Mouse (Mus musculus) Muller cell, postnatal 12 days (primary cell): ENCODE results near the gene 1700123O20Rik.
A peak's percentile ranks its signal among the peaks of the same experiment; 100 is the strongest.

Source experiments
- DNase-seq: peaks from one replicate; pipeline ENCODE4 v3.0.0-alpha.2; 2015; ENCODE audit errors: inconsistent ontology term

Gene 1700123O20Rik

DNA sequence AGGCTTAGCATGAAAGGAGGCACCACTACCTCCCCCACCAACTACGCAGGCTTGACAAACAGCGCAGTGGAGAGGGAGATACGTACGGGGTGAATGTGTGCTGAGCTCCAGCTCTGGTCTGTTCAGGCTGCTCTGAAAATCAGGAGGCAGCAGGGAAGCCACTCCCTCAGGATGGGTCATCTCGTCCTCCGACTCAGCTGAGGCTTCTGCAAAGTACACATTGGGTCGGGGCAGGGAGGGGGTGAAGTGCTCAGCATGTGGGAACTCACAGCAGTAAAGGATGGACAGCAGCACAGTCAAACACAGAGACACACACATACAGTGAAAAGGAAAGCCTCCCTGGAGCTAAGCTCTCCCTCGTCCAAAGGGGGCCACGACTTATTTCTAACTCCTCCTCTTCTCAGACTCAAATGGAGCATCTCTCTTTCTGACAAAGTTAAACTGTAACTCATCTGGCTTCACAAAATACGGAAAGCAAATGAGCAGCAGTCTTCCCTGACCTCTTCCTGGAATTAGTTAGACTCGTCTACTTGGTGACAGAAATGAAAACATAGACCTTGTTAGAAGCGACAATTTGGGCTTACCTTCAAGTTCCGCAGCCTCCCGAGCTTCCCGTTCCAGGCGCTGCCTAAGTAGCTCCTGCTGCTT, 7.2 kb upstream of the 1700123O20Rik start:
- no peak for DNase-seq

DNA sequence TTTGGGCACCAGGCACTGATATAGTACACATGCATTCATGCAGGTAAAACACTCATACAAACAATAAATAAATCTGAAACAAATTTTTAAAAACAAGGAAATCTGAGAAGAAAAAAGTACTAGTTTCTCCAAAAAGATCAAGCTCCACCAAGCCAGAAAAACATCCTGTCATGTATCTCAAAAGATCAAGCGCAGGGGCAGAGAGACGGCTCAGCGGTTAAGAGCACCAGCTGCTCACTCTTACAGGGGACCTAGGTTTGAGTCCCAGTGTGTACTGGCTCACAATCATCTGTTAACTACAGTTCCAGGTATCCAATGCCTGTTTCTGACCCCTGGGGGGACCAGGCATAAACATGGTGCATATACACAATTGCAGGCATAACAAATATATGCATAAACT, 3.6 kb upstream of the 1700123O20Rik start:
- DNase-seq, result no peak

DNA sequence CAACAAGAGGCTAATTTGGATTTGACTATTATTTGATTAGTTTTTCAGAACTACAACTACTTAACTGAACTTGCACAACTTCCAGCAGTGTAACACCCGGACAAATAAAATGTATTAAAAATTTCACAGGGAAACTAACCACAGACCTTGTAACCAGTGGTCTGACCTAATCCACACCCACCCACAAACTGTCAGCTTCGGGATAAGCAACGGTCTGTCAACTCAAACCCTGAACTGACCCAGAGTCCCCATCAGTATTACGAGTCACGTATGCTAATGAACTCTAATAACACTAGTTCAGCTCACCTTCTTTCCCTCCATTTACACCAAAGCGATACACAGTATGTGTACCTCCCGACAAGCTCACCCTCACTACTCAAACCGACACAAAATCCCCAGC, 545 bp upstream of the 1700123O20Rik start:
- DNase-seq, result peak; percentile 6

DNA sequence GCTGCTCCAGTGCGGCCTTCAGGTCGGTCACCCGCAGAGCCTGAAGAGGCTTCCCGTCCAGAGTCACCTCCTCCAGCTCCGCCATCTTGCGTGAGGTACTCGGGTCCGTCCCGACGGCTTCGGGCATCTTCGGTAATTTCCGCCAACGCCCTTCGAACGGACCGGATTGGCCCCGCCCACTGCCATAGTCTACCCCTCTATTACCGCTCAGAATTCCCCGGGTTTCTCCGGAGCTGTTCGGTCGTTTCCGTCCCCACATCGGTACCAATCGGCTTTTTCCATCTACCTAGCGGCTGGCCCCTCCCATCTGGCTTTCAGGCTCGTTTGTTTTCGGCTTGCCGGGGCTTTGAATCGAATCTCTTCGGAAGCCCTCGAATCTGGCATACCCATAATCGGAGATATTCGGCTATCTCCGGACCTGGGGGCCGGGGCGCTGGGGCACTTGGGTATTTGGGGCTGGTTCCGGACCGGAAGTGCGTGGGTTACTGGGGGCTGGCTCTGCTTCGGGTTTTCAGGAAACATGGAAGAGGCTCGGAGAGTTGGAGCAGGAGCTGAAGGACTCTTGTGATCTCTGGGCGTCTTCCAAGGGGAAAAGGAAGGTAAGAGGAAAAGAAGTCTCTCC, 617 bp downstream of the 1700123O20Rik start, which contains the start of gene Acin1:
TSS of gene Acin1 (minus strand) at position 410 of the 622 bp plus-strand sequence.
- peak; percentile 100 for DNase-seq

DNA sequence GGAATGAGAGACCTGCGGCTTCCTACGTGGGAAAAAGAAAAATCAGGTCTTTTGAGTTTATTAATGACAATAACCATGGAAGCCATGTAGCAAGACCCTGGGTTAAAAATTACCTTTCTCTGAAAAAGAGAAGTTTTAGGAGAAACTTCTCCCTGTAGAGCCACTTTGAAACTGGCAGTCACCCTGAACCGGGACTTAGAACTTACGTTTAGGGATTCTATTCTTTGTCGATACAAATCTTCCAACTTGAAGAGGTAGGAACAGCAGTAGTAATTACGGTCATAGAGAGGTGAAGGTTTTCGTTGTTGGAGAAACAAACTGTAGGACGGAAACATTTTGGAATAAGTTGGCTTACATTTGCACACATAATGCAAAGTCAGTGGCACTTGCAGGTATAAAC, 1.2 kb downstream of the 1700123O20Rik start:
- DNase-seq, result no peak

DNA sequence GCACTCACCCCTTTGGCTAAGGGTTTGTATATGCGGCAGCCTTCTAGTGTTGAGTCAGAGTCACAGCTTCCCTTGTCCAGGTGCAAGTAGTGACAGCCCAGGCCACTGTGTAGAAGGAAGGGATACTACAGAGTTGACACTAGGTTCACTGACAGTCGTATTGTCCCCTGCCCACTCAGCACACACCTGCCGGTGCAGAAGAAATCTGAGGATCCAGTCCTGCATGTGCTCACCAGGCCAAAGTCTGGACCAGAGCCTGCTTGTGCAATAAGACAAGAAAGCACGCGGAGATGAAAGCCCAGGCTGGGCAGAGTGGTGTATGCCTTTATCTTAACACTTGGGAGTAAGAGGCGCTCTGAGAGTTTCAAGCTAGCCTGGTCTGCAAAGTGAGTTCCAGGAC, 9.0 kb downstream of the 1700123O20Rik start:
- no peak for DNase-seq

DNA sequence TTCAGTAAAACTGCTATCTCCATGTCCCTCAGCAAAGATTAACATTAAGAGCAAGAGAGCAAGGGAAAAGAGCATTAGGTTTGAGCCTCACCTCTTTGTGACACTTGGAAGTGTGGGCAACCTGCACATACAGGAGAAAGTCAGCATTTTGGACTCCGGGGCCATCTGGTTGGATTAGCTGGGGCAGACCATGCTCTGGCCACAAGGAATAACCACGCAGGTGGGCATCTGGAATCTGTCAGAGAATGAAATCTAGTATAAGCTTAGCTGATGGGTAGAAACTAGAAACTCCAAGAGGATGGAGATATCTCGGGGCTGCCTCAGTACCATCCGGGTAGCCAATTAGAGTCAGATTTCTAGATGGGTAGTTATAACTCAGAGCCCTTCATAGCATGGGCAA, 10.7 kb downstream of the 1700123O20Rik start:
- DNase-seq, result no peak

DNA sequence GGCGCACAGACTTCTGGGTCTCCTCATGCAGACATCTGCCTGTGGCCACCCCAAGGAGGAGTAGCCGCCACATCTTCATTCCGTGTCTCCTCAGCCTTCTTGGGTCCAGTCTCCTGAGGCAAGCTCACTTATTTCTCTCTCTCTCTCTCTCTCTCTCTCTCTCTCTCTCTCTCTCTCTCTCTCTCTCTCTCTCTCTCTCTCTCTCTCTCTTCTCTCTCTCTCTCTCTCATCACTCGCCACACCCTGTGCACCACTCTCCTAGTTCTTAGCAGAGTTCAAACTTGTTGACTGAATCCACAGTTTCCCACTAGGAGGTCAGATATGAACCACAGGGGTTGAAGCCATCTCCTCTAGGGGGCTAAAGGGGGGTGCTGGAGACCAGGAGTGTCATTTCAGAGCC, 12.7 kb downstream of the 1700123O20Rik start, which contains the start of gene Gm29776:
TSS of gene Gm29776 (minus strand) at position 101 of the 400 bp plus-strand sequence.
- no peak for DNase-seq

DNA sequence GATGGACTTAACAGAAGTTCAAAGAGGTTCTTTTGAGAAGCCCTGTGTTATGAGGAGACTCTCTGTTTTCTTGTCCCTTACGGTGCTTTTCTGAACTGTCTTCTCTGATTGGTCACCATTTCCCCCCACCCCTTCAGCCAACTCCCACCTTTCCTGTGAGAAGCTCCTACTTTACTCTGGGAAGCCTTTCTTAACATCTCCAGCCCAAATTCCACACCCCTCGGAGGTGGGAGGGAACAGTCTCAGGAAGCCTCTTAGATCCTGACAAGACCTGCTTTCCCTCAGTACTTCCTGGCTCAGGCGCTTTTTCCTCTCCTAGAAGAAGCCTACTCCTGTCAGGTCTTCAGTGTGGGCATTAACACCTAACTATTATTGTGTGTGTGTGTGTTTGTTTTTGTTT, 13.6 kb downstream of the 1700123O20Rik start:
- no peak for DNase-seq

DNA sequence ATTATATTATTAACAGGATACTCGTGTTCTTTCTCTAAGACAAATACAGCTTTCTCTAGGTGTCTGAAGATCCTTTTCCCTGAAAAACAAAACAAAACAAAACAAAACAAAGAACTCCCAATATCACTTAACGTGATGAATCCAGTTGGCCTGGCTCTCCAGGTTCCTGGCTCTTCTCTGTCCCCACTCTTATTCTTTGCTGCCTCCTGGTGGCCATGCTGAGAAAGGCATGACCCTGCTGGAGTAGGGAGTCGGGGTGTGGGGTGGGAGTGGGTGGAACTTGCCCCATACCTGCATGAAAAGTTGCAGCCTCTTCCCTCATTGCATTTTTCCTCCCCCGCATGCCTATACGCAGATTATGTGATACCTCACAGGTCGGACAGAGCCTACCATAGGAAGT, 15.3 kb downstream of the 1700123O20Rik start:
- peak; percentile 66 for DNase-seq

DNA sequence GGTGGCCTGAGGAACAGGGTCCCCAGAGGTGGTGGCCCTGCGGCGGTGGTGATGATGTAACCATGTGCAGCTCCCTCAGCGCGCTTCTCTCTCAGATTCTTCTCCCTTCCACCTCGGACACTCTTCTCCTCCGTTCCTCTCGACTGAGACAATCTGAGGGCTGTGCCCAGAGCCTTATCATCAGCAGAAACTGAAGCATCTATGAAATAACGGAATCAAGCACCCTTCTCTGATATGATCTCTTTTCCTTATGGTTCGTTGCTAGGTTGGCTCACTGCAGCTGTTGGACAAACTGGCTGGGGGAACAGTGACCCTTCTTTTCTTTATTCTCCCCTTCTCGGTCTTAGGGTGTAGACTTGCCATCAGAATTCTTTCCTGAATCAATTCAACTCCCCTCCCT, 17.2 kb downstream of the 1700123O20Rik start:
- DNase-seq, result no peak

DNA sequence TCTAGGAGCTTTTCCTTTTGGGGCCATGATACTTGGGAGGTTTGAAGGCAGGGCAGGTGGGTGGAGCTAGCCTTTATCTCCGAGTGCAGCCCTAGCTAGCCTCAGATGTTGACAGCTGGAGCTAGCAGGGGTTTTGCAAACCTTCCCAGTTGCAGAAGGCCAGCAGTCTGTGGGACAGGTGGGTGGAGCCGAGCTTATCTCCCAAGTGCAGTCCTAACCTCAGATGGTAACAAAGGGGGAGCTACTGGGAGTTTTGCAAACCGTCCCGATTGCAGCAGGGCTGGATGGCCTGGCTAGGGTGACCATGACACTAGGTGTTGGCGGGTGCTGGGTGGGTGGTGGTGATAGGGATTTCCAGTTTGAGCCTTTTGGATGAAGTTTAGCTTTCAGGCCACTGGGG, 19.8 kb downstream of the 1700123O20Rik start:
- DNase-seq, result no peak

DNA sequence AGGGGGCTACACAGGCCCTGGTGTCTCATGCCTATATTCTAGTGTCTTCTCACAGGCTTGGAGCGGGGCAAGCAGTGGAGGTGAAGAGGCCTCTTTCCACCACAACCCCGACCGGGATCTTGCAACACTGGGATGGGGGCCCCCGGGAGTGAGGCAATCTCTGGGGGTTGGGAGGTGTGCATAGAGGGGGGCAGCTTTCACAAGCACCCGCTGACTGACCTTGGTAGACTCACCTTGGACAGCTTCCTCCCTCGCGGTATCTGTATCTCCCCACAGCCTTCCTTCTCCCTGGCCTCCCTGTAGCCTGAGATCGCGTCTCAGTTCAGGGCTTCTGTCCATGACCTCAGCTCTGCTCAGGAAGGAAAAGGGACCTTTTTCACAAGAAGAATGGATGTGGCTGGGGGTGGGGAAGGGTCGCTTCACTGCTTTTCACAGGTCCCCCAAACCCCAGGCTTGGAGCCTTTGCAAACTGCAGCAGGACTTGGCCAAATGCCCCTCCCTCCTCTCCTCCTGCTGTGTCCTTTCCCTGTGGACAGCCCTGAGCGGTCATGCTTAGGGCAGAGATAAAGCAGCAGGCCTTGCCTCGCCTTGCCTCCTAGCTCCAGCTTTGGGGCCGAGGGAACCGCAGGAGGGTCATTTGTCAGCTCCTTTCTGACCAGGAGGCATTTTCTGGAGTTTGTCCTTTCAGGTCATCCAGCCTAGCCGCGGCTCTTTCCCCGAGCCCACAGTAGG, 20.7 kb downstream of the 1700123O20Rik start:
- DNase-seq, result no peak

DNA sequence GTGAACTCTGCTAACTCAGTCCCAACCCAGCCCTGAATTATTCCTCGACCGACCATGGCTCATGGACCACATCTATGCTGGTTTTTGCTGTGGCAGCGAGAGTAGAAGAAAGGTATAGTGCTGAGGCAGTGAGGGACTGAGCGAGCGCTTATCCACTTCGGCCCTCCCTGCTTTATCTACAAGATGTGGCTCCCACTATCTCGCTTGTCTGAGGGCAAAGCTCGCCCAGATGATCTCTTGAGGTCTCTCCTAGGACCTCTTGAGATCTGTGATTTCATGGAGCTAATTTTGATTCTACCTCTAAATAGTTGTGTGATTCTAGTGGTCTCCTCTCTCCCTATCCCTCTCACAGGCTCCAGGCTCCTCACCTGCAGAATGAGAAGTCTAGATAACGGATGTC, 23.0 kb downstream of the 1700123O20Rik start:
- DNase-seq, result no peak

DNA sequence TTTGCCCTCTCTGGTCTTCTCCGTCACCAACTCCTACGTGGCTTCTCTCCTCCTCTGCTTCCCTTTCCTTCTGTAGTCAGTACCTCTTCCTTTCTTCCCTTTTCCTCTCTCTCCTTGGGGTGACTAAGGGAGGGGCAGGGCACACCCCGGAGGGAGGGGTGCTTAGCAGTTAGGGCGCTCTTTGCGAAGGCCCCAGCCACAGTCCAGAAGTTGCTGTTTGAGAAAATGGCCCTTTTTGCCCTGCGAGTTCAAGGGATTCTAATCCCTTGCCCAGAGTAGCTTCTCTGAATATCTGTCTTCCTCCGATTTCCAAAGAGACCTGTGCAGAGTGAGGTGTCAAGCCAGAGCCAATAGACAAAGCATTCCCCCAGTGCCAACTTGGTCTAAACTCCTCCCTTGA, 26.1 kb downstream of the 1700123O20Rik start, which contains the start of gene Cebpe:
TSS of gene Cebpe (minus strand) at position 101 of the 400 bp plus-strand sequence.
- DNase-seq, result no peak

DNA sequence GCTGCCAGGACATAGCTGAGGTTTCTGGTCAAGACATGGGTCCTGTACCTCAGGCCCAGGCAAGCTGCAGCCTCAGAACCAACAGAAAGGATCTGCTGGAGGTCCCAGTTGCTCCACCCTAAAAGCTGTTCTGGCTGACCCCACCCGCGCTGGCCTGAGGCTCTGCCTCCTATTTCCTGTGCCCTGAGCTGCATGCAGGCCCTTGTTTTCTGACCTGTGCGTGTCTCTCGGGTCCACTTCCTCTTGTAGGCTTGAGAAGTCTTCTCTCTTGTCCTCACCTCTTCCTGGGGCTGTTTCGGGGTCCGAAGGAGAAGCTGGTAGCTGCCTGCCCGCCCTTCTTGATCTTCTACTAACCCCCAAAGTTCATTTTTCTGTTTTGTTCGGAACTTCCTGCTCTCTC, 26.8 kb downstream of the 1700123O20Rik start:
- no peak for DNase-seq

DNA sequence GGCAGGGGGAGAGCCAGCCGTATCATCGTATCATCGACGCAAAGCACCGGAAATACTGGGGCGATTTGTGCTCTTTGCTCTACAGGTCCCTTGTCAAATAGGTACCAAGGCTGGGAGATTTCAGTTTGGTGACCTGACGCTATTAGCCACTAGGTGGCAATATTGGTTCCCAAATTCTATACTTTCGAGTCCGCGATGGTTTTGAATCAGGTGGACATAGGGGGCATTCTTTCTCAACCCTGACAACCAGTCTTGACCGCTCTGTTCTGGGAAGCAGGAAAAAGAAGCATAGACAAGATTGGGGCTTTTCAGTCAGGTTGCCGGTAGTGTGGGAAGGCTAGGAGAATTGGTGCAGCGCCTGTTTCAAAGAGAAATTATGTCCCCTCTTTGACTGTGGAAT, 28.1 kb downstream of the 1700123O20Rik start:
- DNase-seq, result peak; percentile 72

DNA sequence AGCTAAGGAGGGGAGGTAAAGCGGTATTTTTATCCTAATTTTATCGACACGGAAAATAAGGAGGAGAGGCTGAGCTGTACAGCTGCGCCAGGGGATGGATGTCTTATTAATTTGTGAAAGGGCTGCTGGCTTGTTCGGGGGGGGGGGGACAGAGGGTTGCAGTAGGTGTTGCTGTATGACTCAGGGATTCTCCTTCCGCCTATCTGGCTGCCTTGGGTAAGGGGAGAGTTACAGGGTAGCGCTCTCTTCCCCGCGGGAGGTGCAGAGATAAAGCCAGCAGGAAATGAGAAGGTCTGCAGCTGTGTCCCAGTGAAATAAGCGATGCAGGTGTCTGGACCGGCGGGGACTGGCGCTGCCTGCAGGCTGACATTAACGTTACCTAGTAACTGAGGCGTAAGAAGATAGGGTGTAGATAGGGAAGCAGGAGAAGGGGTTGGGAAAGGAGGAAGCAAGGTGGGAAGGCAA, 28.6 kb downstream of the 1700123O20Rik start:
- peak; percentile 38 for DNase-seq

DNA sequence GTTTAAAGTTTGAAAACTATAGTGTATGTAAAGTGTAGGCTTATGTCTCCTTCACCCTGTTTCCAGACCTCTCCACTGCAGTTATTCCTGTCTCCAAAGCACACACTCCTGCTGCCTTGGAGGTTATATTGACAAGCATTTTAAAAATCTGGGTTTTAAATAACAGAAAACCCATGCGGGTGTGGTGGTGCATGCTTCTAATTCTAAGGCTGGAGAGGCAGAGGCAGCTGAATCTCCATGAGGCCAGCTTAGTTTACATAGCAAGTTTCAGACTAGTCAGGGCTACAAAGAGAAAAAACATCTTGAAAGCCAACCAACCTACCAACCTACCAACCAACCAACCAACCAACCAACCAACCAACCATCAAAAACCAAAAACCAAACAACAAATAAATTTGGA, 29.4 kb downstream of the 1700123O20Rik start:
- DNase-seq, result no peak

DNA sequence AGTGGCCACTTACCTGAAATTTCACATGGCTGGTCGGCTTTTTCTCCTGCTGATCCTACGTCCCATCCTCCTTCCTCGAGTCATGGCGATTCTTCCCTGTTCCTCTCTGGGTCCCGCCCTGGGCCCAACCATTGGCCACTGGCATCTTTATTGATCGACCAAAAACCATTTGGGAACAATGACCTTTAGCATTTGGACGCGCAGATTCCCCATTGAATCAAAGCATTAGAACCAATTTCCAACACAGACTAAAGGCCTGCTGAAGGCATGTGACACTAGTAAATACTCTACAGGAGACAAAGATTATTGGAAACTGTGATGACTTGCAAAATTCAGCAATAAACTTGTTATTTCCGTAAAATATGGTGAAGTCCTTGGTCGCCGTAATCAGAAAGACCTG, 34.0 kb downstream of the 1700123O20Rik start:
- DNase-seq, result no peak

DNA sequence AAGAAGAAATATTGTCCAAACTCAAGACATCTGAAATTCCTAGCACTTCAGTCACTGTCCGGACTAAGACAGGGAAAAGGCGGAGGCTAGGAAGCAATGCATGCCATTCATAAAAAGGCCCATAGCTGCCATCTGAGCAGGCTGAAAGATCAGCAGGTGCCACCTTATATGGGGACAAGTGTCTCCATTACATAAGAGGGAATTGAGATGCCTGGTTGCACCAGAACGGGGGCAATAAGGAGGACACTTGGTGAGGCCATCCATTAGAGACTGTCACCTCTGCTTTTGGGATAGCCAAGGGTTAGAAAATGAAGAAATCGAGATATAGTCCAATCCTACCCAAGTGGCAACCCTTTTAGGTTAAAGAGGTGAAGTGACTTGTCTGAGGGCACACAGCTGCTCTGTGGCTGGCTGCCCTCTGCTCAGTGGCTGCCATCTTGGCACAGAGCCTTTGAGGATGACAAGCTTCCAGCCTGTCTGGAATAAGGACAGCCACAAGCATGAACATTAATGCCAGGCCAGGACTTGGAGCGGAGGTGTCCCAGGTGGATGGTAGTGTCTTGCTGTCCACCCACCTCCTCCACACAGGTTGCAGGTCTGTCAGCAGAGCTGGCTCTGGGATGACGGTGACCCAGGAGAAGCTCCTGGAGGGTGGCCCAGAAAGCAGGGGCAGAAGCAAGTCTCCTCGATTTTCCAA, 34.8 kb downstream of the 1700123O20Rik start:
- DNase-seq, result no peak

DNA sequence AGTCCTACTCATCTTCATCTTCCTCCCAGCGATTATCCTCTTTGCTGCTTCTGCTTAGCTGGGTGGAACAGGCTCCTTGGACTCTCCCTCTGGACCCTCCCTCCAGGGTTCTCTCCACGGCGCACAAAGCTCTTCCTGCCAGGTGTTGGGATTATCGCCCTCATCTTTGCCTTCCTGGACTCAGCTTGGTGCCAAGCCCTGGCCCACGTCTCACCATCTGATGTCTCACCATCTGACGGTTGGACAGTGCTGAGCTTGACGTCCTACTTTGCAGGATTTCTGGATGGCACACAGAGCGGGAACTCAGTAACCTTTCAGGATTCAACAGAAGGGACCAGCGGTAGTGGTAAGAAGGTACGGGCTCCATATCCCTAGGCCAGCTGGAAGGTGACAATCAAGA, 35.7 kb downstream of the 1700123O20Rik start:
- DNase-seq, result no peak
